Mouse (Mus musculus) hindbrain, embryonic 12.5 days (tissue): ENCODE data around the gene Xlr4a. TPM values are rescaled to one million over a fixed set of nuclear protein-coding genes. Genes with fewer than 3 reads are reported as not detected.
"Not testable (repeated sequence)": the region's sequence is repeated elsewhere in the genome, so short reads cannot be mapped to it uniquely, and the experiment has no call there.

Experiments used
- ATAC-seq: fragments of 200-750 bp; cut with Nextera tagmentation; 2 replicates; pipeline ENCODE4 v1.8.0; 2017; ENCODE audit warnings: moderate TSS enrichment; ENCODE audit not compliant: low FRiP score
- H3K27ac ChIP-seq: fragments of 300-500 bp; sonication (generic); 2 replicates; pipeline ENCODE4 v1.5.1; 2016; ENCODE audit warnings: mild to moderate bottlenecking
- H3K27me3 ChIP-seq: fragments of 300-500 bp; sonication (generic); 2 replicates; pipeline ENCODE4 v1.6.1; 2016; ENCODE audit warnings: mild to moderate bottlenecking
- H3K36me3 ChIP-seq: fragments of 300-500 bp; sonication (generic); 2 replicates; pipeline ENCODE4 v1.6.1; 2016; ENCODE audit warnings: mild to moderate bottlenecking
- H3K4me1 ChIP-seq: fragments of 300-500 bp; sonication (generic); 2 replicates; pipeline ENCODE4 v1.6.1; 2016
- H3K4me2 ChIP-seq: fragments of 300-500 bp; sonication (generic); replicated peaks from 2 replicates; pipeline ENCODE4 v1.6.1; 2016; ENCODE audit warnings: mild to moderate bottlenecking
- H3K4me3 ChIP-seq: fragments of 300-500 bp; sonication (generic); 2 replicates; pipeline ENCODE4 v1.5.1; 2016; ENCODE audit warnings: mild to moderate bottlenecking
- H3K9ac ChIP-seq: fragments of 300-500 bp; sonication (generic); 2 replicates; pipeline ENCODE4 v1.6.1; 2016; ENCODE audit warnings: mild to moderate bottlenecking, moderate library complexity
- H3K9me3 ChIP-seq: fragments of 300-500 bp; sonication (generic); replicated peaks from 2 replicates; pipeline ENCODE4 v1.6.1; 2016; ENCODE audit warnings: mild to moderate bottlenecking
- WGBS: fragments of 180-500 bp; shearing (Covaris S2); methylation state at CpG from one replicate; pipeline ENCODE4 v1.1.7; 2016; 5-methylcytosine and 5-hydroxymethylcytosine counted together
- polyA plus RNA-seq: library from polyadenylated mRNA; unstranded; fragments of >200 nt; fragmentation: Nextera tagmentation; extraction: Ambion mirVana; gene quantifications from 2 replicates; pipeline ENCODE4 v1.2.1, GENCODE M21; 2016

Gene Xlr4a
- 0.97 and 1.0 TPM in 2 replicates for polyA plus RNA-seq

DNA sequence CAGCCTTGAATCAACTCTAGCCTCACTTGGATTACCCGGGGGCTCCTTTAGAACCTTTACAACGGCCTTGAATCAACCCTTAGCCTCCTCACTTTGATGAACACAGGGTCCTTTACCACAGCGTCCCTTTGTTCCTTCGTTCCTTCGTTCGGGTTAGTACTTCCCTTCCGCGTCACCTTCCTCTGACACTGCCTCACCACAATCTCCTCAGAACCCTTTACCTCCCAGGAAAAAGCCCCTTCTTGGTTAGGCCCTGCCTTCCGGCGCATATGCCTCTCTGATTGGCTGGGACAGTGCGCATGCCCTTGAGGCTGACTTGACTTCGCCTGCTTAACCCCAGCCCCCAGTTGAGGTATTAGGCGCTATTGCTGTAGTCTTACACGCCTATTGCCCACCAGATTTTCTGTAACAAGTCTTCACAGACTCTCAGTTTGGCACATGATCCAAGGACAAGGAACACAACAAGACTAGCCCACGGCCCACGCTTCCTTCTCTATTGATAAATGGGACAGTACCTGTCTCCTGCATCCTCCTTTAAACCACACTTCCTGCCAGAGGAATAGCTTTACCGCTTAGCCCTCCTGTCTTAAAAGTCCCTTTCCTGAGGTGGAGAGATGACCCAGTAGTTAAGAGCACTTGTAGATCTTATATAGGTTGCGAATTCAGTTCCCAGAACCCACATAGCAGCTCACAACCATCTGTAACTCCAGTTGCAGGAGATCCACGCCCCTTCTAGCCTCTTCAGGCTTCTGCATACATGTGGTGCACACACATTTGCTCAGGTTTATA lies at the start of gene Xlr4a:
Xlr4a (minus strand) TSS at position 212 of the 789 bp plus-strand sequence.
- 85% methylated on average over 19 of the region's 19 CpGs for WGBS
- not testable (repeated sequence) for H3K4me3 ChIP-seq, H3K4me1 ChIP-seq, ATAC-seq, H3K9me3 ChIP-seq, H3K36me3 ChIP-seq, H3K9ac ChIP-seq, H3K27me3 ChIP-seq, H3K4me2 ChIP-seq, H3K27ac ChIP-seq

DNA sequence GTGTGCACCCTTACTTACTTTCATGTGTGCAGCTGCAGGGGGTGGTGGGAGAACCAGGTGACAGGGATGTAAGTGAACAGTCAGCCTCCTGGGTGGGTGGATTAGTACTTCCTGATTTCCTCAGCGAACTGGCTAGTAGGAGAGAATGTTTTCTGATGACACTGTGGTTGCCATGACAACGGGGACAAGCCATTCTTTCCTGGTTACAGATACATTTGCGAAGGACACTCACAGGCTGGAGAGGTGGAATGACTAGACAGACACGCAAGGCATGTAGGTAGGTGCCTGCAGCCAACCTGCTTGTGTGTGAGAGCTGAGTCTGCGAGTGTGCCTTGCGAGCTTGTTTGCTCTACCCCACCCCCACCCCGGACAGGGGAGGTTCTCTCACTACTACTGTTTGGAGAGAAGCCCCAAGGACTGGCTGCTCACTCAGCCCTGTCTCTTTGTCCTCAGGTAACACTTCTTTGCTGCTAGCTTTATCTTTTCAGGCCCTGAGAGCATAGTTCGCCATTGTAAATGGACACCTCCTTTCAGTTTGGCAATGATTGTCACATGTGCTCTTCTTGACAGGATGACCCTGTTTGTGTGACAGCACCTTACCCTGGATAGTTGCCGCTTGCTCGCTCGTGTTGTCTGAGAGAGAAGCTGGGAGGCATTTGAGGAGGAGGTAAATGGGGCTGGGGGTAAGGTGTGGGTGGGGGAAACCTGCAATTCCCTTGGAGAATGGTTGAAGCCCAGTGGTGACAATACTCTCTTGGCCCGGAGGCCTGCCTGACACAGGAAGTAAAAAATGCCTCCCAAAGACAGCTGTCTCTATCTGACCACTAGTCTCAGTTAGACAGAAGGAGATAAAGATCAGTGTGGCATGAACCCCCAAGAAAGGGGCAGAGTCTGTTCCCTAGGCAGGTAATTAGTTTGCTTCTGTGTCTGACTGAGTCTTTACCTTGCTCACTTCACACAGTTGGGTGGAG lies 40.9 kb upstream of the Xlr4a start:
- no CpG with 5 or more reads among the region's 12 CpGs for WGBS
- H3K9ac ChIP-seq, H3K9me3 ChIP-seq, H3K4me2 ChIP-seq, H3K4me1 ChIP-seq, ATAC-seq, H3K4me3 ChIP-seq, H3K27ac ChIP-seq, H3K36me3 ChIP-seq, H3K27me3 ChIP-seq: not testable (repeated sequence)

- not testable (repeated sequence) for H3K27me3 ChIP-seq, H3K27ac ChIP-seq, H3K36me3 ChIP-seq, H3K4me3 ChIP-seq, H3K4me1 ChIP-seq, ATAC-seq, H3K9me3 ChIP-seq, H3K9ac ChIP-seq, H3K4me2 ChIP-seq
- no CpG with 5 or more reads among the region's 7 CpGs for WGBS
These were observed 34.5 kb upstream of the Xlr4a start, which contains the start of gene Gm14685 for GRCm38 (mm10) chrX:73116747-73117146. Gm14685 (plus strand) TSS chrX:73117047.

- not testable (repeated sequence) for H3K4me3 ChIP-seq, H3K36me3 ChIP-seq, H3K9me3 ChIP-seq, H3K27me3 ChIP-seq, H3K27ac ChIP-seq, ATAC-seq, H3K4me2 ChIP-seq, H3K4me1 ChIP-seq, H3K9ac ChIP-seq
- WGBS = 77% methylated on average over 13 of the region's 13 CpGs
These were observed 14.7 kb upstream of the Xlr4a start, which contains the start of gene Xlr3a for GRCm38 (mm10) chrX:73096941-73097508. Xlr3a (minus strand) TSS chrX:73097095.

- not testable (repeated sequence) for H3K4me2 ChIP-seq, H3K27ac ChIP-seq, H3K4me1 ChIP-seq, H3K36me3 ChIP-seq, H3K9me3 ChIP-seq, H3K4me3 ChIP-seq, ATAC-seq, H3K9ac ChIP-seq, H3K27me3 ChIP-seq
- WGBS = 50% methylated on average over 1 of the region's 5 CpGs
These were observed 15.4 kb downstream of the Xlr4a start for GRCm38 (mm10) chrX:73066765-73067312.

- no peaks in the 10 kb centered on the region for H3K9me3 ChIP-seq
- no peak within 1 kb of the TSS for H3K27ac ChIP-seq
- 0 out of 2 replicates have a peak, but pooled peaks cover 6% of the 10 kb centered on the region for H3K27me3 ChIP-seq
- peak within 1 kb of the TSS; percentile 57 for H3K4me2 ChIP-seq
- WGBS = 47% methylated on average over 6 of the region's 7 CpGs
- no peaks in the 10 kb centered on the region for H3K36me3 ChIP-seq
- peak within 1 kb of the TSS; percentile 51 for H3K9ac ChIP-seq
- no peak; the same call in 1 of the 2 replicates for ATAC-seq
- 0 out of 2 replicates have a peak, but pooled peaks cover 5% of the 10 kb centered on the region for H3K4me1 ChIP-seq
- H3K4me3 ChIP-seq = peak within 1 kb of the TSS; percentile 31
These were observed 17.9 kb downstream of the Xlr4a start, which contains the start of gene Pnma3 for GRCm38 (mm10) chrX:73064415-73064793. Pnma3 (plus strand) TSS chrX:73064787.

- WGBS = 32% methylated on average over 24 of the region's 24 CpGs
These were observed 18.5 kb downstream of the Xlr4a start for GRCm38 (mm10) chrX:73063512-73064414.

GRCm38 (mm10) chrX:73062323-73062722 lies 20.0 kb downstream of the Xlr4a start:
- no peak overlapping the region for H3K9ac ChIP-seq
- 62% methylated on average over 5 of the region's 5 CpGs for WGBS

More at GRCm38 (mm10) chrX:73063512-73064414, 18.5 kb downstream of the Xlr4a start:
- H3K27ac ChIP-seq = no peak overlapping the region
- peak; percentile 86 for ATAC-seq
- H3K9me3 ChIP-seq = no peaks in the 10 kb centered on the region
- peak overlapping the region; percentile 31 for H3K4me3 ChIP-seq
- H3K27me3 ChIP-seq = 0 out of 2 replicates have a peak, but pooled peaks cover 6% of the 10 kb centered on the region
- peak overlapping the region; percentile 51 for H3K9ac ChIP-seq
- 0 out of 2 replicates have a peak, but pooled peaks cover 5% of the 10 kb centered on the region for H3K4me1 ChIP-seq
- peak overlapping the region; percentile 57 for H3K4me2 ChIP-seq
- H3K36me3 ChIP-seq = no peaks in the 10 kb centered on the region

GRCm38 (mm10) chrX:73061528-73061927 lies 20.8 kb downstream of the Xlr4a start:
- no peak overlapping the region for H3K4me3 ChIP-seq
- H3K27me3 ChIP-seq = 0 out of 2 replicates have a peak, but pooled peaks cover 6% of the 10 kb centered on the region
- no peaks in the 10 kb centered on the region for H3K36me3 ChIP-seq
- no peak overlapping the region for H3K27ac ChIP-seq
- WGBS = 91% methylated on average over 1 of the region's 1 CpGs
- H3K9ac ChIP-seq = no peak overlapping the region
- no peak for ATAC-seq
- H3K9me3 ChIP-seq = no peaks in the 10 kb centered on the region
- H3K4me2 ChIP-seq = no peak overlapping the region
- H3K4me1 ChIP-seq = 0 out of 2 replicates have a peak, but pooled peaks cover 5% of the 10 kb centered on the region

More at GRCm38 (mm10) chrX:73062323-73062722, 20.0 kb downstream of the Xlr4a start:
- Histone ChIP-seq H3K4me3 (no peak overlapping the region), H3K4me1 (0 out of 2 replicates have a peak, but pooled peaks cover 5% of the 10 kb centered on the region), H3K27me3 (0 out of 2 replicates have a peak, but pooled peaks cover 6% of the 10 kb centered on the region), H3K4me2 (no peak overlapping the region), H3K27ac (no peak overlapping the region), H3K9me3 (no peaks in the 10 kb centered on the region), H3K36me3 (no peaks in the 10 kb centered on the region)
- ATAC-seq = no peak

DNA sequence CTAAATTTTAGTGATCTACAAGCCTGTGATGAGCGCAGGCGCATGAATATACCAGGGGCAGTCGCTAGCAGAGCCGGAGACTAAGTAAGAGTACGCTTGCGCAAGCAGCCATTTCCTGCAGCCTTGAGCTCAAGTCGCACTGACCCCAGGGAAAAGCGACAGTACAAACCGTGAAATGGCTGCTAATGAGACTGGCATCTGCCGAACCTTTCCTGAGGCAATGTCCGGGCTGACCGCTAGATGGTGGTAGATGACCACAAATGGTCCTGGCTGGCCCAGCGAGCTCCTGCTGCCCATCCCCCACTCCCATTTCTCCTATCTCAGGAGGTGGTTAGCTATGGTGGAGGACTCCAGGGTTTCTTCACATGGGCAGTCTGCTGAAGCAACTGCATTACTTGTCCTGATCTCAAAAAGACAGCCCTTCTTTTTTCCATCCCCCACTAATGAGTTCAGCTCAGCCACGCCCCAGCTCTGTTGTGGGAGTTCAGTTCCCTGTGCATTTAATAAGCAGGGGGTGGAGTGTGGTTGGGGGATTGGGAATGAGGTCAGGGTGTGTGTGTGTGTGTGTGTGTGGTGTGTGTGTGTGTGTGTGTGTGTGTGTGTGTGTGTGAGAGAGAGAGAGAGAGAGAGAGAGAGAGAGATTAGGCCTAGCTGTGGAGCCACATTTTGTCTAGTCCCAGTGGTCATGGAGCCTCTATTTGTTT lies 28.3 kb downstream of the Xlr4a start:
- peak; percentile 98 for ATAC-seq
- H3K4me1 ChIP-seq = no peaks in the 10 kb centered on the region
- peak overlapping the region; percentile 34 for H3K4me2 ChIP-seq
- no peak overlapping the region for H3K27ac ChIP-seq
- no peak overlapping the region for H3K9ac ChIP-seq
- WGBS = 13% methylated on average over 14 of the region's 14 CpGs
- H3K9me3 ChIP-seq = no peaks in the 10 kb centered on the region
- no peaks in the 10 kb centered on the region for H3K27me3 ChIP-seq
- no peaks in the 10 kb centered on the region for H3K36me3 ChIP-seq
- no peak overlapping the region for H3K4me3 ChIP-seq
